Mouse (Mus musculus) hindbrain, embryonic 16.5 days (tissue): Measurements from ENCODE around the gene Gclc. TPM values are rescaled to one million over a fixed set of nuclear protein-coding genes. Genes with fewer than 3 reads are reported as not detected.

ENCODE experiments used
- ATAC-seq: fragments of 200-750 bp; cut with Nextera tagmentation; 2 replicates; pipeline ENCODE4 v1.8.0; 2017; ENCODE audit warnings: moderate TSS enrichment, moderate library complexity
- H3K27ac ChIP-seq: fragments of 300-500 bp; sonication (generic); 2 replicates; pipeline ENCODE4 v1.5.1; 2014; ENCODE audit warnings: low read depth, mild to moderate bottlenecking, control low read depth, low read length, moderate library complexity
- H3K27me3 ChIP-seq: fragments of 300-500 bp; sonication (generic); replicated peaks from 2 replicates; pipeline ENCODE4 v1.6.1; 2014; ENCODE audit warnings: low read length; ENCODE audit not compliant: control insufficient read depth, insufficient read depth
- H3K36me3 ChIP-seq: fragments of 300-500 bp; sonication (generic); 2 replicates; pipeline ENCODE4 v1.6.1; 2014; ENCODE audit warnings: mild to moderate bottlenecking, low read length, moderate library complexity, mixed read lengths; ENCODE audit not compliant: control insufficient read depth, insufficient read depth
- H3K4me1 ChIP-seq: fragments of 300-500 bp; sonication (generic); 2 replicates; pipeline ENCODE4 v1.6.1; 2014; ENCODE audit warnings: low read depth, low read length; ENCODE audit not compliant: control insufficient read depth, insufficient read depth
- H3K4me2 ChIP-seq: fragments of 300-500 bp; sonication (generic); 2 replicates; pipeline ENCODE4 v1.6.1; 2014; ENCODE audit warnings: mild to moderate bottlenecking, low read length, control low read depth, moderate library complexity
- H3K4me3 ChIP-seq: fragments of 300-500 bp; sonication (generic); 2 replicates; pipeline ENCODE4 v1.5.1; 2014; ENCODE audit warnings: mild to moderate bottlenecking, low read length, control low read depth, moderate library complexity
- H3K9ac ChIP-seq: fragments of 300-500 bp; sonication (generic); 2 replicates; pipeline ENCODE4 v1.6.1; 2014; ENCODE audit warnings: low read depth, mild to moderate bottlenecking, control low read depth, low read length, moderate library complexity
- H3K9me3 ChIP-seq: fragments of 300-500 bp; sonication (generic); 2 replicates; pipeline ENCODE4 v1.6.1; 2014; ENCODE audit warnings: mild to moderate bottlenecking, low read length, moderate library complexity; ENCODE audit not compliant: control insufficient read depth
- whole genome bisulfite sequencing: fragments of 180-500 bp; shearing (Covaris S2); extraction: QIAGEN DNeasy Blood & Tissue Kit; methylation state at CpG from one replicate; pipeline ENCODE4 v1.1.7; 2014; 5-methylcytosine and 5-hydroxymethylcytosine counted together
- polyA plus RNA-seq: library from polyadenylated mRNA; unstranded; fragments of >200 nt; fragmentation: Nextera tagmentation; extraction: Ambion mirVana; gene quantifications from 2 replicates; pipeline ENCODE4 v1.2.1, GENCODE M21; 2015

The Gclc gene
- polyA plus RNA-seq, 1 experiment from 2014 or later, result 14.1 TPM

DNA sequence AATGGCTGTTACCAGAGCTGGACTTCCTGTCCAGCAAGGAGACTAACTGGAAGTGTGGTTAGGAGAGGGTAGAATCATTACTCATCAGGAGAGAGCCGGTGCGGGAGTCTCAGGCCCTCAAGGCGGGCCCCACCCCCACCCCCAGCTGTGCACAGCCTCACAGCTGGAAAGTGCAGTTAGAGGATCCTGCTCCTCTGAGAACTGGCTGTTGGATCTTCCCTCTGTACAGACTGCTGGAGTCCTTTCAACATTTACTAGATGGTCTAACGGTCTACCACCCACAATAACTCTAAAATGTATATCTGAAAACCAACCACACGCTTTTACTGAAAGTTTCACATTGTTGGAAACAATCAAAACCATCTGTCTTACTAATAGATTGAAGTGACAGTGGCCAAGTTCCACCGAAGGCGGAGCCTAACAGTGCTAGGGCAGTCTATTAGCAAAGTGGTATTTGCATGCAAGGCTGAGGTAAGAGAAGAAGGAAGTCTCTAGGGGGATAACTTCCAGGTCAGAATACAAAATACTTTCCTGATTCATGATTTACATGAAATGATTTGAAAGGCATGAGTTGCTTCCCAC is 71.1 kb downstream of the Gclc start:
- H3K9me3 ChIP-seq, result no peaks in the 10 kb centered on the region
- H3K27ac ChIP-seq, result no peak overlapping the region
- H3K4me1 ChIP-seq, result no peaks in the 10 kb centered on the region
- H3K9ac ChIP-seq, result no peak overlapping the region
- no peak overlapping the region for H3K4me3 ChIP-seq
- 21% methylated on average over 7 of the region's 7 CpGs for WGBS
- no peak for ATAC-seq
- H3K4me2 ChIP-seq, result no peak overlapping the region
- no peaks in the 10 kb centered on the region for H3K27me3 ChIP-seq
- no peaks in the 10 kb centered on the region for H3K36me3 ChIP-seq

GRCm38 (mm10) chr9:77826237-77826636 is 71.9 kb downstream of the Gclc start:
- H3K4me2 ChIP-seq, result no peak overlapping the region
- H3K27ac ChIP-seq, result no peak overlapping the region
- H3K4me3 ChIP-seq, result no peak overlapping the region
- no peaks in the 10 kb centered on the region for H3K27me3 ChIP-seq
- H3K9me3 ChIP-seq, result no peaks in the 10 kb centered on the region
- H3K4me1 ChIP-seq, result no peaks in the 10 kb centered on the region
- H3K9ac ChIP-seq, result no peak overlapping the region
- ATAC-seq, result no peak
- WGBS, result 35% methylated on average over 4 of the region's 4 CpGs
- H3K36me3 ChIP-seq, result no peaks in the 10 kb centered on the region

- no peak for ATAC-seq
- no peak overlapping the region for H3K27ac ChIP-seq
- H3K36me3 ChIP-seq, result no peaks in the 10 kb centered on the region
- H3K4me1 ChIP-seq, result no peaks in the 10 kb centered on the region
- H3K4me3 ChIP-seq, result no peak overlapping the region
- WGBS, result 78% methylated on average over 7 of the region's 7 CpGs
- no peaks in the 10 kb centered on the region for H3K27me3 ChIP-seq
- H3K9ac ChIP-seq, result no peak overlapping the region
- H3K9me3 ChIP-seq, result no peaks in the 10 kb centered on the region
- no peak overlapping the region for H3K4me2 ChIP-seq
These were observed 74.2 kb downstream of the Gclc start for GRCm38 (mm10) chr9:77828531-77828965.

DNA sequence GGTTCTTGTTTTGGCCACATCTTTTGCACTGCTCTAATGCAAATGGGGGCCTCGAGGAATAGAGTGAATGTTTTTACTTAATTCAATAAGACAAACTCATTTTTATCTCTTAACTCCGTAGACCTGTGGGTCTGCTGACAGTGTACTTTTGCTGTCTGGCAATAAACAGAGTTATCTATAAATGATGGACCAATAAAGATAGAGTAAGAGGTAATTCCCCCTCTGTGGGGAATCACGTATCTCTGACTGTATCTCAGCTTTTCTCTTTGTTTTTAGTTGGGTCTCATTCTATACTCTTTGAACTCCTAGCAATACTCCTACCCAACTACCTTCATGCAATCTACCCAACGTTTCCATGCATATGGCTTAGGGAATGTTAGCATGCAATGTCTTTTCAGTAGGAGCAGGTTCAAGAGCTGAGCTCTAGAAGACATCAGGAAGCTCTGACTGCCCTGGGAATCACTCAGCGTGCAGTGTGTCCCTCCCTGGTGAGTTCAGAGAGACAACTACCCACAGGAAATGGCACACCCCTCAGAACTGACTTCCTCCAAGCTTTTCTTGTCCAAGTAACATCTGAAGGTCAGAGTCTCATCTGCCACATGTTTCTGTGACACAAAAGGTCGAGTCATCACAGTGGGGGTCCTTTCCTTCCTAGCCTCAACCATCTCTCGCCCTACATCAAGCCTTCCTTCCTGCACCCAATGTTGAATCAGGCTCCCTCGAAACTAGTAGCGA is 80.1 kb downstream of the Gclc start:
- H3K9me3 ChIP-seq, result no peaks in the 10 kb centered on the region
- H3K27ac ChIP-seq, result no peak overlapping the region
- WGBS, result 79% methylated on average over 9 of the region's 9 CpGs
- H3K9ac ChIP-seq, result no peak overlapping the region
- no peaks in the 10 kb centered on the region for H3K4me1 ChIP-seq
- no peak overlapping the region for H3K4me2 ChIP-seq
- ATAC-seq, result no peak
- no peaks in the 10 kb centered on the region for H3K27me3 ChIP-seq
- no peak overlapping the region for H3K4me3 ChIP-seq
- no peaks in the 10 kb centered on the region for H3K36me3 ChIP-seq

GRCm38 (mm10) chr9:77835122-77835521 is 80.8 kb downstream of the Gclc start:
- no peak overlapping the region for H3K9ac ChIP-seq
- WGBS, result 88% methylated on average over 6 of the region's 6 CpGs

GRCm38 (mm10) chr9:77835756-77836155 is 81.4 kb downstream of the Gclc start:
- Histone ChIP-seq H3K36me3 (no peaks in the 10 kb centered on the region), H3K27me3 (no peaks in the 10 kb centered on the region), H3K4me2 (no peak overlapping the region), H3K4me1 (no peaks in the 10 kb centered on the region), H3K4me3 (no peak overlapping the region), H3K9me3 (no peaks in the 10 kb centered on the region), H3K27ac (no peak overlapping the region), H3K9ac (no peak overlapping the region)
- 86% methylated on average over 1 of the region's 1 CpGs for WGBS
- ATAC-seq, result no peak

More at GRCm38 (mm10) chr9:77835122-77835521, 80.8 kb downstream of the Gclc start:
- Histone ChIP-seq H3K4me1 (no peaks in the 10 kb centered on the region), H3K4me2 (no peak overlapping the region), H3K27me3 (no peaks in the 10 kb centered on the region), H3K27ac (no peak overlapping the region), H3K4me3 (no peak overlapping the region), H3K9me3 (no peaks in the 10 kb centered on the region), H3K36me3 (no peaks in the 10 kb centered on the region)
- no peak for ATAC-seq

DNA sequence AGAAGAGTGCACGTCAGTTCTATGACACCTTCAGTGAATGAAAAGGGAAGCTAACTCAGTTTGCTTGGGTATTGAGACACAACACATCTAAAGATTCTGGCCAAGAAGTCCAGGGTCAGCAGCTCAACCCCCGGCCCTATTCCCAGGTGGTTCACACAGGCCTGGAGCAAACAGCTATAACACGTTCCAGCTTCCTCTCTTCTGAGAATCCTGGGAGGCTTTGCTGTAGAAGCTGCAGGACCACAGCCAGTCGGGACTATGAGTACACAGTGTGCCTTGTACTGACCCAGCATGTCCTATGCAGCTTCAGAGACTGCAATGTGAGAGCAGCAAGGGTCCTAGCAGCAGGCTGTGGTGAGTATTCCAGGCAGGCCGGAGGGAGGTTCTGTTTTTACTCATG is 84.3 kb downstream of the Gclc start:
- Histone ChIP-seq H3K4me1 (no peaks in the 10 kb centered on the region), H3K9ac (no peak overlapping the region), H3K36me3 (no peaks in the 10 kb centered on the region), H3K27me3 (no peaks in the 10 kb centered on the region), H3K4me2 (no peak overlapping the region), H3K9me3 (no peaks in the 10 kb centered on the region), H3K27ac (no peak overlapping the region), H3K4me3 (no peak overlapping the region)
- ATAC-seq, result no peak
- 80% methylated on average over 5 of the region's 5 CpGs for WGBS

Other genes with a start within 250 kb of the Gclc start
- 5.0 and 5.5 TPM in 2 replicates for gene Lrrc1, start 209.7 kb upstream of the Gclc start, polyA plus RNA-seq
- gene Klhl31, start 118.0 kb upstream of the Gclc start, polyA plus RNA-seq, result 0.34 and 1.5 TPM in 2 replicates
- 73.3 and 73.8 TPM in 2 replicates for gene Elovl5, start 162.8 kb downstream of the Gclc start, polyA plus RNA-seq